Mouse (Mus musculus) kidney, postnatal 36 days (tissue): ENCODE measurements around the gene Wipi1.

ENCODE experiments used
- DNase-seq, 2 experiments: peaks; one replicate each; pipeline ENCODE4 v3.0.0; 2021 to 2022; ENCODE audit warnings: mixed read lengths in 2 of 2

Gene Wipi1

DNA sequence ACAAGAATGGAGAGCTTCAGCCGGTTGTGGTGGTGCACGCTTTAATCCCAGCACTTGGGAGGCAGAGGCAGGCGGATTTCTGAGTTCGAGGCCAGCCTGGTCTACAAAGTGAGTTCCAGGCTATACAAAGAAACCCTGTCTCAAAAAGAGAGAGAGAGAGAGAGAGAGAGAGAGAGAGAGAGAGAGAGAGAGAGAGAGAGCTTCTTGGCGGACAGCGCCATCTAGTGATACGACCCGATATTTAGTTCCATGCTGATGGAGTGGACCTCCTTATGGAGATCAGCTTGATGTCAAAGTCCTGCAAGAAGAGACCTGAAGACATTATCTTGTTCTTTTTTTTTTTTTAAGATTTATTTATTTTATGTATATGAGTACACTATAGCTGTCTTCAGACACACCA, 7.3 kb upstream of the Wipi1 start:
- DNase-seq, result peak; percentile 71 to 89

DNA sequence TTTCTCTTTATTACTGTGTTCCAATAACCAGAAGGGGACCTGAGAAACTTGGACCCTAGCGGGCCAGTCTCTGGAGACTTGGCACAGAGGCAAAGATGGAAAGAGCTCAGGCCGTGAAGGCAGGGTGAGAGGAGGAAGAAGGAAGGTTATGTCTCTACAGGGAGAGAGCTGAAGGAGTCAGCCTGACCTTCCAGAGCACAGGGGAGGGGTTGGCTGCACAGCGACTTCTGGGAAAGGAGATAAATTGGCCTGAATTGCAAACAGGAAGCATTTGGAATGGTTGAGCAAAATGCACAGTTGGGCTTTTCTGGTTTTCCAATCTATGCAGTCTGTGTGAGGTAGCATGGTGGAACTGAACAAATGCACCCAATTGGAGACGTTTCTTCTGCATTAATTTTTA, 5.0 kb upstream of the Wipi1 start:
- DNase-seq, result peak in 1 of 2 experiments; percentile 28

GRCm38 (mm10) chr11:109616352-109616751, 4.6 kb upstream of the Wipi1 start:
- no peak for DNase-seq

GRCm38 (mm10) chr11:109615286-109615685, 3.5 kb upstream of the Wipi1 start:
- DNase-seq, result no peak

DNA sequence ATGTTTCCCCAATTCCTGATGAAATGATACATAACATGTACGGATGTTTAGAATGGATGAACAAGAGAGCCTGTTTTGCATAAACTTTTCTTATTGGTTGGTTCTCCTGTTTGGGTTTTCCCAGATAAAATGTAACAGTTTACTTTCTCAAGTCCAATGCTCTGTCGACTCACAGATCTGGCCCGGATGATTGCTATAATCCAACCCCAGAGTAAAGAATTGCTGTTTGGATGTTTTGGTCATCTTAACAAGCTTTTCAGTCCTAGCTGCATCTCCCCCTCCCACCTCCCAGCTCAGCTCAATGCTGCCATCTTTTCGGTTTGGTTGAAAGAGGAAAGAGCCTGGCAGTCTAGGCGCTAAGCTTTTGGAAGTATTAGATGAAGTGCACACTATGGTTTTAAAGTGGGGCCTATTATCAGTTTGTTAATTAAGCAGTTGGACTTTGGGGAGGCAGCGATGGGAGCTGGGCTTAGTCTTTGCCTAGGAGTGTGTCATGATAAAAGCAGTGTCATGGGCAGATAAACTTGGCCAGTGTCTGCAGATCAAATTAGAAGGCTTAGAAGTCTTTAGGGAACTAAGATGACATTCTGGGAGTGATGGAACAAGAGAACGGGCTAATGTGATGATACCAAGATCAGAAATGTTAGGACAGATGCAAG, 1.2 kb upstream of the Wipi1 start:
- no peak for DNase-seq

DNA sequence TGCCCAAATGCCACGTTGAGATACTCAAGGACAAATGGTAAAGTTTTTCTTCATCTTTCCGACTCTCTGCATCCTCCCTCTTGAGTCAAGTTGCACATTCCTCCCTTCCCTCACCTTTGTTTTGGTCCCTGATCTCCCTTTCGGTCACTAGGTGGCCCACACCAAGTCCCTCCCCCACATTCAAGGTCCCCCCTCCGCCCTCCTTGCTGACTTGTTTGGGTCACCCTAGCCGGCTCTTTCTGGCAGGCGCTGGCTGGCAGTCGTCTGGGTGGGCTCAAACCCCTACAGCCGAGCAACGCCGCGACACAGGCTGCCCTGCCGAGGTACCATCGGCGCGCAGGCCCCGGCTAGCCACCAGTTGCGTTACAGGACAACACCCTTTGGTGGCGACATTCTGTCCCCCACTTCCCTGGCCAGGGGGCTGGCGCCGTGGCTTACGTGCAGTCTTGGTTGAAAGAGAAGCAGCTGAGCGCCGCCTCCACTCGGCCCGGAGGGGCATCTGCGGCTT, 918 bp downstream of the Wipi1 start:
- DNase-seq, result peak in 1 of 2 experiments; percentile 47

GRCm38 (mm10) chr11:109610046-109610794, 1.5 kb downstream of the Wipi1 start:
- peak; percentile 56 to 59 for DNase-seq

DNA sequence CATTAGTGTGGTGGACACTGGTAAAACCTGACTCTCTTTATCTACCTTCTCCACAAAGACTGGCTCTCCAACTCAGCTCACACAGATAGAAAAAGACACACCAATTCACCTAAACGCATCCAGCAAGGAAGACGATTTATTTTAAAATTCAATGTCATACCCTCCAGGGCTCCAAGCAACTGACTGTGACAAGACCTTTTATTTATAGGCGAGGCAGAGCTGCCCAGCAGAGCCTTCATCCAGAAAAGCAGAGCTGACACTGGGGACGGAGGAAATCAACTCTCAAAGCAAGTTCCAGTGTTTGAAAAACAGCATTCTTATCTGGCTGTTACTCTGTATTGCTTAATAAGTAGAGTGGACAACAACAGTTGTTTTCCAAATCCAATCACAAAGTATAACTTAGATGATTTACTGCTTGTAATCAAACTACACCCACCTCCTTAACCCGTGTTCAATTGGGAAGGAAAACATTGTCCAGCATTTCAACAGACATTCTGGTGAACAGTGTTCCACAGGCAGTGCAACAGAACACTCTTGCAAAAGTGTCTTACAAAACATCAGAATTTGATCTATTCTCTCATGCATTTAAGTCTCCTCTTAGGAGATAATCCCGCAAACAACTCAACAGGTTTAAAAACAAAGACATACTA, 2.7 kb downstream of the Wipi1 start:
- no peak for DNase-seq

DNA sequence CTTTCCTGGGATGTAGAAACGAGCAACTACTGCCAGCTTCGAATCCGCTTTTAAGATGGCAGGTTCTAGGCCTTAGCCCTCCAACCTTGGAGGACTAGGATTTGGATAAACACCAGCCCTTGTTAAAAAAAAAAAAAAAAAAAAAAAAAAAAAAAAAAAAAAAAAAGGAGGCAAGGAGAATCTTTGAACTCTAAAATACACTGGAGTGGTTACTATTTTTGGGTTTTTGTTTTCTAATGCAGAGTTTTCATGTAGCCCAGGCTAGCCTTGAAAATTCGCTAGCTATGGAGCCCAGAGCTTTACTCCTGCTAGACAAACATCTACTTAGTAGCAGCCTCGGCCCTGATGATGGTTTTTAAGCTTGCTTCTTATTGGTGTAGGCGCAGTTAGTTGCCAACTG, 4.2 kb downstream of the Wipi1 start:
- no peak for DNase-seq

- peak in 1 of 2 experiments; percentile 28 for DNase-seq
Measured at GRCm38 (mm10) chr11:109598778-109599570, 12.8 kb downstream of the Wipi1 start.

GRCm38 (mm10) chr11:109594761-109595160, 17.0 kb downstream of the Wipi1 start:
- DNase-seq, result peak; percentile 63 to 68

GRCm38 (mm10) chr11:109593200-109593981, 18.4 kb downstream of the Wipi1 start:
- DNase-seq, result peak; percentile 32 to 46

DNA sequence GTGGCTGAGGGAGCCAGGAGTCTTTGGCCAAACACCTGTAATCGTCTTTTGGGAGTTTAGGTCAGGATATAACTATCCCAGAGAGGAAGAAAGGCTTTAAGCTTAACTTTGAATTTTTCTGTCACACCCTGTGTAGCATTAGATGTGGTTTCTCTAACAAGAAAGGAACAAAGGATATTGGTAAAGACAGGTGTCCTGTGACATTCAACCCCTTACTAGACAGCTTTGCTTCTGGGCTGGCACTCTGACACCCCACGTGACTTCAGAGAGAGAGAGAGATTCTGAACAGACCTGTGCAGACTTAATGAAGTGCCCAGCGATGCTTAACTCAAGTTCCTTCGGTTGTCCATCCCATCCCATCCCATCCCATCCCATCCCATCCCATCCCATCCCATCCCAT, 20.3 kb downstream of the Wipi1 start:
- no peak for DNase-seq

- DNase-seq, result no peak
Measured at GRCm38 (mm10) chr11:109590012-109590411, 21.8 kb downstream of the Wipi1 start.

DNA sequence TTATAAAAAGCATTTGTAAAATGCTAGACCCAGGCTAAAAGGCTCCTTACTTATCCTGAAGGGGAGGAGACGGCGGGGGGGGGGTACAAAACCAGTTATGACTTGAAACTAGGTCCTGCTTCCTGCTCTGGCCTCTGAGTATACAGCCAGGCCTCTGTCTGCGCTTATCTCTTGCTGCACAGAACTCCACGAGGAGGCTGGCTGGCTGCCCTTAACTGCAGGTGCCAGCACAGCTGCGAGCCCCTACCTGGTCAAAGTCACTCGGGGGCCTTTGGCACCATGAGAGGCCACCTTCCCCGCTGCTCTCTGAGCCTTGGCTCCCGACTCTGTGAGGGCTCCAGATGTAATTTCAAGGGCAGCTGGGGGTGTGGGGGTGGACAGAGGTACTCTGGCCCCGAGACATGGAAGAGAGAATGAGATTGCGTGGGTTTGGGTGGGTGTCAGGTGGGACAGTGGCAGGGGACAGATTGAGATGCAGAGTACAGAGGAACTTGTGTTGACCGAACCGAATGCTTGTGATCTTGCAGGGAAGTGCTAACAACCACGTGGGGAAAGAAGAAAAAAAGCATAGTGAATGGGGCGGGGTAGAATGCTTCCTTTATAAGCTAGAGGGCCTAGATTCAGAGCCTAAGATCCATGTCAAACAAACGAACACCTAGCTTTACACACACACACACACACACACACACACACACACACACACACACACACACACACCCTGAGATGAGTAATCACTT, 24.0 kb downstream of the Wipi1 start:
- peak; percentile 11 to 36 for DNase-seq

GRCm38 (mm10) chr11:109587019-109587418, 24.7 kb downstream of the Wipi1 start:
- peak; percentile 17 to 34 for DNase-seq

- no peak for DNase-seq
Measured at GRCm38 (mm10) chr11:109586424-109586823, 25.3 kb downstream of the Wipi1 start.

DNA sequence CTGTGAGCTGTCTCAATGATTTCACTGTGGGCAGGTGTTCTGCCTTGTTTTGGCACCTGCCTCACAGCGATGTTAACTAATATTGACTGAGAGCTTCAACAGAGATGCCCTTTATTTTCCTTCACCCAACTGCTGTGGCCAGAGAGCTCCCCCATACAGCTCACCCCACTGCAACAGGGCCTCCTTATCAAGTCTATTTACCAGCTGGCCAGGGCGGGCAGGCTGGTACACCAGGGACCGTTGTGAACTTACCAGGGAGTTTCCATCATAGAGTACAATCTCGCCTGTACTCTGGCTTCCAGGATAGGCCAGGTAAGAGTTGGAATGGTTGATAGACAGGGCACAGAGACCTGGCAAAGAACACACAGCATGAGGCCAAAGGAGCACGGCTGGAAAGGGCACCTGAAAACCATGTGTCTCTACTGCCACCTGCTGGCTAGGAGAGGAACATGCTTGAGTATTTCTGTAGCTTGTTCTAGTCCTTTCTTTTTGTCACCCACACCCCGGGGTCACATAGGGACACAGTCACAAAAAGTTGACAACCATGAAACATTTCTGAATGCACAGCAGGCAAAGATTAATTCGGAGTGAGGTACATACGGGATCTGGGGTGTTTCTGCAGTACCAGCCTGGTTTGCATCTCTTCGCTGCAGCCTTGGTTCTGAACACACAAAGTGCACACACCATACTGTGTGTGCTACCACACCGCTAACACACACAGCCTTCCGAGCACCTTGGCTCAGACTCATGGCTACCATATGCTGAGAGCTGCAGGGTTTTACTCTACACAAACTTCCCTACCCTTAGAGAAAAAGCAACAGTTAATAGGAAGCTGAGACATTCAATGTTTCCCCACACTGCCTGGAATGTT, 26.7 kb downstream of the Wipi1 start:
- peak; percentile 71 to 83 for DNase-seq

- no peak for DNase-seq
Measured at GRCm38 (mm10) chr11:109583986-109584385, 27.8 kb downstream of the Wipi1 start.

GRCm38 (mm10) chr11:109579999-109580398, 31.8 kb downstream of the Wipi1 start:
- DNase-seq, result no peak
